Mouse (Mus musculus) lung, postnatal 25 days (tissue): Measurements from ENCODE around the gene Tenm2.
A peak's percentile ranks its signal among the peaks of the same experiment; 100 is the strongest.

ENCODE experiments used
- DNase-seq: peaks from one replicate; pipeline ENCODE4 v3.0.0; 2022; ENCODE audit warnings: low spot score

Gene Tenm2

DNA sequence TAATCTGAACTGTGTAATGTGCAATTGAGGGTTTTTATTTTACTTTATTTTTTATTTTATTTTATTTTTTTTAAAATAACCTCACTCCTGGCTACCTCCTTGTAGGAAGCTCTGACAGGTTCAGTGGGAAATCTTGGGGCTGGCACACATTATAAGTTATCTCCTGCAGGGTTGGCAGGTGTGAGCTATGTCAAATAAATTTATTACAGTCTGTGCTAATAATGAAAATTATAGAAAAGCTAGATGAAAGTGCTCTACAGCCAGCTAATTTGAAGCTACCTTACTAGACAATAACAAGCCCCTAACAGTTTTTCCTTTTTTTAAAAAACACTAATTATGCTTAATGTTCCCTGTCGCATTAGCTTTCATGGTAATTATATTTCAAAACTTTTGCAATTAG lies 885.5 kb downstream of the Tenm2 start:
- no peak for DNase-seq

DNA sequence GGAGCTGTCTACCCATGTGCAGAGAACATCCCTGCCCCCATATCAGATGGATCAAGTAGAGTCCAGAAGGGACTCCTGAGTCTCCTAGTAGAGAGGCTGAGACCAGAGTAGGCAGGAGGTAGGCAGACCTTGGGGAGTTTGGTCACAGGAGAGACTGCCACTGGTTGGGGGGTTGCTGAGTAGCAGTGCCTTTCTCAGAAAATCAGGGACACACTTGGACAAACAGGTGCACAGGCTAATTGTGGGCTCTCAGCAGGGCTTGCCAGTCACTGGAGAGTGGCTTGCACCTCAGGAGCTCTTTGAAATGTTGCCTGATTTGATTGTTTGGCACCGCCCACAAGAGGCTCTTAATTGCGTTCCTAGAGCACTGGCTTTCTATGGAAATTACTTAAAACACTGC lies 885.9 kb downstream of the Tenm2 start:
- DNase-seq: no peak

DNA sequence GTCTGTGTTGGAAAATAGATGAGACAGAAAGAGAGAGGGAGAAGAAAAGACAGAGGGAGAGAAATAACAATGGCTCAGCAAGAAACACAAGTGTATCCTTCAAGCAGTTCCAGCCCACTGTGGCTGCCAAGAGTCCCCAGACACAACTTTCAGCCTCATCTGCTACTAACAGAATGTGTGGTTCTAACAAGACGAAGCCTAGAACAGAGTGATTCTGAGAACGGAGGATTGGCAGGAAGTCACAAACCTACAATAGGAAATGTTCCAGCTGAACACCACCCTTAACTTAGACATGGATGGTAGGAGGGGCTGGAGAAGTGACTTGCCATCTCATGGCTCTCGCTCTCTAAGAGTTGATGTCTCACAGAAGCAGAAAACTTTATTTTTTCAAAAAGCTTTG lies 894.0 kb downstream of the Tenm2 start:
- no peak for DNase-seq

DNA sequence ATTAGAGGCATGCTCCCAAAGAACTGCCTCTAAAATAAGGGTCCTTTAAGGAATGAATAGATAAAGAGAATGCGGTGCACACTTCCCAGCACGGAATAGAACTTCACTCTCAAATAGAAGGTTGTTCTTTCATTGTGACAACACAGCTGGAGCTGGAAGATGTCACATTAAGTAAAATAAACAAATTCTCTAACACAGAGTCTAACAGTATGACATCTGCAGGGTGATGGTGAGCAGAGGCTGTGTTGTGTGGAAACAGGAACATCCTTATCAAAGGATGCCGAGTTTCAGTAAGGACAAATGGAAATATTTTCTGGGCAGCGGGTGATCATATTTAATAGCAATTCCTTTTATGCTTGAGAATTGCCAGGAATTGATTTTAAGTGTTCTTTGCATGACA lies 897.3 kb downstream of the Tenm2 start:
- DNase-seq: no peak

DNA sequence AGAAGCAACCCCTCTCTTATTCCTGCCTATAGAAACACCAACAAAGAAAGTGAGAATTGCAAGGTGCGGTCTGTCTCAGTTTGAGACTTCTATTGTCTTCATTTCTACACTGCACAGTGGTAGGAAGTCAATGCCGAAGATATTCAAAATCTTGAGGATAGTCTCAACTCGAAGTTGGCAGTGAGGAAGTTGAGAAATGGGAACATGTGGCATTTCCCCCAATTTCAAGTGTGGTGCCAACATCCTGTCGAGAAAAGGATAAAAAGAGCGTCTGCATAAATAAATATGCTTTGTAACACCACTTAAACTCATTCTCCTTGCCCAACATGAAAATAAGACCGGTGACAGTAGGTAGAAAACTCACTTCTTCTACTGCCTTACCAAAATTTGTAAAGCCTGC lies 898.7 kb downstream of the Tenm2 start:
- DNase-seq: no peak

DNA sequence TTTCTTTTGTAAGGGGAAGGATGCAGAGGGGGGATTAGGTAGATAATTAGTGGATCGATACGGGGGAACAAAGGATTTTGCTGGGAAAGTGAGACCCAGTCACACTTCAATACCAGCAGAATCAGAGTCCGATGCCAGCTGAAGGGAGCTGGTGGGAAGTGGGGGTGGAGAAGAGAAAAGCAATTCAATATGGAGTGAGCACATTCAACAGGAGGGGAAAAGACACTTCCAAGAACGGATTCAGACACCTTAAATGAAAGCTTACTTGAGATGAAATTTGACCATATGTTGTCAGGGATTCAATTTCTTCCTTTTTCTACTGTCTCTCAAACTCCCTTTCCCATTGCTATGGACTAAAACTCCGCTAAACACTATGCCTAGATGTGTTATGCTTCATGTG lies 900.6 kb downstream of the Tenm2 start:
- DNase-seq: no peak

DNA sequence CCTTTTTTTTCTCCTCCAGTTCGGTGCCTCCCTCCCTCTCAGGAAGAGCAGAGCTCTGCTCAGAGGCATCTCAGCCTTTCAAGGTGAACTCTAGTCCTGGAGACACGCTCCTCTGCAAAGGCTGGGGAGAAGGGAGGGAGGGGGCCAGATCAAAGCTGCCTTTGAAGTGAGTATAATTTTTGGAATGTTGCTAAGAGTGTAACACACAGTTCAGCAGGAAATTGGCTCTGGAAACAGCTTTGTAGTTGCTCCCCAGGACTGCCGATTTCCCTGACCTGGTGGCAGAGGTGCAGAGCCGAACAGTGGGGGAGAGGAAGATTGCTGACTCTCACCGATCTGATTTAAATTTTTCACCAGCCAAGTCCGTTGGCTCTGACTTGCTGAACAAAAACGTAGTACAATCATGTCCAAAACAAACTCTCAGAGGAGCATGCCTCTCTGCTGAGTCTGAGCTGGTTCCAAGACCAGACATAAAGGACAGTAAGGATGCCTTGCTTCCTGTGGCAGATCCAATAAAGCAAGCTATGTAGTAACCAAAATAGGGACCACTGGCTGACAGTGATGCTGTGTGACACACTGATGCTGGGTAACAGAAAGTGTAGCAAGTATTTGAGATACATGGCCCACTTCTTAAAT lies 901.5 kb downstream of the Tenm2 start:
- DNase-seq: no peak

DNA sequence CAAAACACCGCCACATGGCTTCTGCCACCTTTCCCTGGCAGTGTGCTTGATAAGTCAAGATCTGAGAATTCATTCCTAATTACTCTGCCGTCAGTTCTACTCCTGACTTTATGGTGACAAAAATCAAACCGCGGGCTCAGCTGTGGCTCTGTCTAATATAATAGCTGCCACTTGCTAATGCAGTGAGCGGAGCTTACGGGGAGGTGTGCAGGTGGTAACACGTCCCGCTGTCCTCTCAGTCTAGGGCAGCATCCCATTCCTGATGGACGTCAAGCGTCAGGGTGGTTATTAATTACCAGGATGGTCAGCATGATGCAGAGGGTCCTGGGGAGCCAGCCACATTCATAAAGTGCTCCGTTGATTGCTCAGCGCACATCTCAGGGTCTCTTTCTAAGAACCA lies 903.5 kb downstream of the Tenm2 start:
- DNase-seq: no peak

DNA sequence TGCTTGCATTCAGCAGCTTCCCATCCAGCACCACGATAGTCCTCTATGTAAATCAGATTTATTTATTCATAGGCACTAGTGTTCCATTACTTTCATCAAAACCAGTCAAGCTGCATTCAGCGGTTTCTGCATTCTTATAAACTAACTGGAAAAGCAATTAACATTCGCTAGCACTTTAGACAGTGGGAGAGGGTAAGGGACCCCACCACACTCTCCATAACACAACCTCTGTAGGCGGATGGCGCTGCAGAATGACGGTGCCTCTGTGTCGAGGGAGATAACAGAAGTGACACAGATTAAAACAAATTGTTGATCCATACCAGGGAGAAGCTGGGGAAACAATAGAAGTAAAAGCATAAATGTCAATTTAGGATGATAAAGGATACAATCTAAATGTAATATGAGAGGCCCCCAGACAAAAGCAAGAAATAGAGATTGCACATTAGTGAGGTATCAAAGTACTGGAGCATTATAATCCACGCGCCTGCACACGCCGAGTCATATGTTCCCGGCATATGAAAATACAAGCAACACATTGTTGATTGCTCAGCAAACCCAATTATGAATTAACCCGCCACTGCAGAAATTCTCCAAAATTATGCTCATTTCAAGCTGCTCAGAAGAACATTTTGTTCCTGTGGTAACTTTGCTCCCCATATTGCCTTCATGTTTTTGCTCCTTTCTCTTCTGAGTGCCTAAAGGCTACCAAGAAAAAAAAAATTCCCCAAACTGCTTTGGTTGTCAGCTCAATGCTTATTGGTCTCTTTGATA lies 904.2 kb downstream of the Tenm2 start:
- DNase-seq: no peak

DNA sequence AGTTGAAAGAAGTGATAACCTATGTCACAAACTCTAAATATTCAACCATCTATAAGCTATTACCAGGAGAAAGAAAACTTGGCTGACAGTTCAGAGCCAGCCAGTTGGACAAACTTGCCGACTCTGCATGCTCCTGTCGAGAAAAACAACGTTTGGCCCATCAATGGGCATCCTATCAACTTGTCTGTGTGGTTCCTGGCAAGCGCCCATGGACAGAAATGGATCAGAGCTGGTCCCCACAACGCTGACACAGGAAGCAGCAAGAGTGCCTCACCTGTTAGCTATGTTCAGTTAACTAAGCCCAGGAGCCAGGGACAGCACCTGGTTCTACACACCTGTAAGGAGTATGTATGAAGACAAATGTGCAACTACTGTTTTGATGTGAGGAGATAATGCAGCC lies 908.5 kb downstream of the Tenm2 start:
- no peak for DNase-seq

DNA sequence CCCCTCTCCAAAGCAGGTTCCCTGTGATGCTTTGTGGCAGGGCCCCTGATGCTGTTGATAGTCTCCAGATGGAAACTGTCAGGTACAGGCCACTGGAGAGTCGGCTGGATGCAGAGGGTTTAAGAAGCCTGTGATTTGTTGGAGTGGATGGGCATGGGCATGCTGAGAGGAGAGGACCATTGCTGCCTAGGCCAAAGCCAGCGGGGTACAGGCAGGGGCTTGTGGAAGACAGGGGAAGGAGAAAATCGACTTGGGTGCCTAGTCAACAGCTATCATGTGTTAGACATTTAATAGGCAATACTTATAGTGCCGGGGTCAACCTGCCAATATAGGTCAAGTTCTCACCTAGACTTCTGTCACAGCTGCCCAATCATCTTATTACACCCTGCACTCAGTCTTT lies 926.4 kb downstream of the Tenm2 start:
- no peak for DNase-seq

DNA sequence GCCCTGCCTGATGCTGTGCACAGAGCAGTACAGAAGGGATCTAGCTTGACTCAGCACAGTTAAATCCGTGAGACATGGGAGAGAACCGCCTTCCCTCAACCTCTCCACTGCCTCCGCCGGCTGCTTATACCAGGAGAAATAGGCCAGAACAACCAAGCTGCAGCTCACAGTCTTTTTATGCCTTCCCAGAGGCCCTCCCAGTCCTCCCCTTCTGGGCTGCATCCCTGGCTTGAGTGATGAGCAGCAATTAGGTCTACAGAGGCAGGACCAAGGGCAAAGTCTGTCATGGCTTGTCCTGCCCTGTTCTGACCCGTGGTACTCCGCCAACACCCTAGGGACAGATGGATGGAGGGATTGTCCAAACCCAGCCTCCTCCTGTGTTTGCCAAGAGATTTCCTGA lies 928.5 kb downstream of the Tenm2 start:
- DNase-seq: no peak

DNA sequence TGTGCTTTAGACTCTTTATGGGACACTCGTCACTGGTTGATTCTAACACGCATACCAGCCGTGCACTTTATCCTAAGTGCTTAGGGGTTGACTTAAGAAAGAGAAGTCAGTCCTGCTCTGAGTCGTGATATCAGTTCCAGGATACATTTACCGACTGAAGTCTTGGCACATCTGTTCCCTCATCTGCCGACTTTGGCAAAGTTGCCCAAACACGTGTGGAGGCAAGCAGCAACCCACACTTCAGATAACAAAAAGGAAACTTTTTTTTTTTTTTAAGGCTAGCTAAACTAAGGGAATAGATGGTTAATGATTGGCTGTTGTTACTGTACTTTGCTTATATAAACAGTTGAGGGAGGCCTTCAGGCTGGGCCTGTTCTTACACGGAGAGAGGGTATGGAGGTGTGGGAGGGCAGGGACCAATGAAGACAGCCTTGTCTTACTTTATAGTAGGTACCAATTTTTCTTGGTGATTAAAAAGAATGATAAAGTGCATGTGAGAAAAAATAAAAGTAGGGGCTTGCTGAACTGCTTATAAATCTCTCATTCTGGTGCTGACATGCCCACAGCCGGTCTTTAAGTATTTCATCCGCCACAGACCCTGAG lies 930.3 kb downstream of the Tenm2 start:
- DNase-seq: no peak

DNA sequence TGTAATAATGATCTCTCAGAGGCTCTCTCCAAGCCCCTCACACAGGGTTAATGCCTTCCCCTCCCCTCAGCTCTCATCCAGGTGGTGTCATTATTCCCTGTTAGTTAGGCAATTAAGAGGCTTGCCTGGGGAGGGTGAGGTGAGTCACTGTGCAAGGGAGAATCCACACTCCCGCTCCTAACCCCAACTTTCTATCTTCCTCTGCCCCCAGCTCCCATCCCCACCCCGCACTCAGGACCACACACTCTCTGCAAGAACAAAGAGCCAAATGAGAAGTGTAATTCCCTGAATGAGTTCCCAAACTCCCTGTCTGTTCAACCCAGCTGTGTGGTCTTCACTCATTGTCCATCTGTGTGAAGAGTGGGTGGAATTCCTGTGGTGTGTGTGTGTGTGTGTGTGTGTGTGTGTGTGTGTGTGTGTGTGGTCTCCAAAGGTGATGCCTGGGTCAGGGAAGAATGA lies 932.8 kb downstream of the Tenm2 start:
- DNase-seq: no peak

DNA sequence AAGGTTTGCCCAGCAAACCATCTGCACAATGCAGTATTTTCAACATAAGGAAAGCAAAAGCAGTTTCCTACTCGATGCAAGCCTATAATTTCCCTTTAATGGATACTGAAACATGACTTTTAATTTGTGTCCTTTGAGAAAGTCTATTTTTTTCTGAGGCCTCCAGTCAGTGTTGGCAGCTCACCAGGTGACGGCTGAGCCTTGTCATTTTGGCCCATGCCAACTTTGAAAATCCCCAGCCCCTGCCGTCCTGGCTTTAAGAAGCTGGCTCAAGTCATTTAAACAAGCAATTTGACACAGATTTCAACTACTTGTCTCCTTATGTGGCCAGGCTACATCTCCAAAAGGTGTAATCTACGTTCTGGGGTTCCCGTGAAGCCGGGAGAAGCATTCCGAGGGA lies 933.7 kb downstream of the Tenm2 start:
- no peak for DNase-seq

DNA sequence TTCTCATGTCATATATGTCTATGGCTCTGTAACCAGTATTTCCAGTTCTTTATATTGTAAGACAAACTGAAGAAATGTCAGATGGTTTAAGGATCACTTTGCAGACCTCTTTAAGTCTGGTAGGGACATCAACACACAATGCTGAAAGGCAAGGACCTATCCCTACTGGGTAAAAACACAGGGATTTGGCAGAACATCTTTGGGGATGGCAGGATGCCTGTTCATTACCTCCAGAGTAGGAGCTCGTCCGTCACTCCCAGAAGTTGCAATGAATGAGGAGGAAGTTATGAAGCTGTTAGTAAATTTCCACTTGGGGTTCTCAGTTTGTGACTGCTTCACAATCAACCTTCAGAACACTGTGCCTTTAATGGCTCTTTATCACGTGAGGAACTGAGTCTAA lies 939.2 kb downstream of the Tenm2 start:
- no peak for DNase-seq

DNA sequence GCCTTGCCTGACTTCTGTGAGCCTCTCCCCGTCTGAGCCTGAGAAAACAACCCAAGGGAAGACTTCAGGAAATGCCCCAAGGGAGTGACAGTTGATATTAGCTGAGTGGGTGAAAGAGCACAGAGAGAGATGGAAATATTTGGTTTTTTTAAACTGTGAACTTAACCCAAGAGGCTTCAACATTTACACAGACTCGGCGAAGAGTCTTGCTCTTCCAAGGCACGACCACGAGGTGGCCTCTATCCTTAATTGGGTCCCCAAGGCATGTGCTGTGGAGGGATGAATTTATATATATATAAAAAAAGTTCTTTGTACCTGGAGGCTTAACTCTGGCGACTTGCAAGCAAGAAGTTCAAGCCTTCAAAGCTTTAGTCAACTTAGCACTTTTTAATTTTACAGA lies 943.6 kb downstream of the Tenm2 start:
- no peak for DNase-seq

DNA sequence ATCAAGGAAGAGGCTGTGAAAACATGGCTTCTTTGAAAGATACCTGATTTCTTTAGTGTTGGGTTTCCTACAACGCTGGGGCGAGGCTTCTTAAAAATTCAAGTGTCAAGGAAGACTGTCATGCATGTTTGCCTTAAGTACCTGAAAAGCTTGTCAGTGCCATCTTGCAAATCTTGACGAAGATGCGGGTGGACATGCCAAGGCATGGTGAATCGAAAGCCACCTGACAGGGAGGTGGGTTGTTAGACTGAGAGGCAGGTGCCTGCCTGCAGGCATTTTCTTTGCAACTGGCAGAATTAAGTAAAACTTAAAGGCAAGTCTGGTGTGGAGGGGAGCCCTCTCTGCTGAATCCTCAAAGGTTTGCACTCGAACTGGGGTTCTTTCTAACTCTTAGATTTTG lies 949.5 kb downstream of the Tenm2 start:
- DNase-seq: no peak

DNA sequence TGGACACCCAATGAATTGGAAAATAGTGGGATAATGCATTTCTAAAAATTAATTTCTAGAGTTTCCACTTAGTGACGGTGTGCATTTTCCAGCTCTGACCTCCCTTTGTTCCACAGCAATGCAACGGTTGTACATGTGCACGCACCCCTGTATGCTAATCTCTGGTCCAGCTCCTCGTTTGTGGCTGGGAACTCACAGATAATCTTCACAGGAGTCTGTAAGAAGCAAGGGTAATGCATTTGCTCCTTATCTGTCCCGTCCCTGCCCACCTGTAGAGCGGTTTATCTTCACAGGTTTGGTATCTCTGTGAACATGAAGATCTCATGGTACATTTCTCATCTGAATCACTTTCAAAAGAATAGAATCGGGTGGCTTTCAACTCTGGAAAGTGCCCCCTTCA lies 955.2 kb downstream of the Tenm2 start:
- DNase-seq: no peak

DNA sequence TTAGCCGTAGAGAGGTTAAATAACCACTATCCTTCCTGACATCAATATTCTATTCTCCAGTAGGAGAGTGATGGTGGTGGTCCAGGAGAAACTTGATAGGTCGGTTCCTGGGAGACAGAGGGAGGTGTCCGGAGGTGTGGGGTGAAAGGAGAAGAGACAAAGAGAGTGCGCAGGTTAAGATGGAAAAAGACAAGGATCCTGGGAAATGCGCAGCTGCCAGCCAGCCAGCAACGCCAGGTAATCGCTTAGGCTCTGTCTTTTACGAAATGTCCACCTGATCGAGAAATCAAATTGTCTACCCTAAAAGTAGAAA lies 957.9 kb downstream of the Tenm2 start:
- DNase-seq: no peak

DNA sequence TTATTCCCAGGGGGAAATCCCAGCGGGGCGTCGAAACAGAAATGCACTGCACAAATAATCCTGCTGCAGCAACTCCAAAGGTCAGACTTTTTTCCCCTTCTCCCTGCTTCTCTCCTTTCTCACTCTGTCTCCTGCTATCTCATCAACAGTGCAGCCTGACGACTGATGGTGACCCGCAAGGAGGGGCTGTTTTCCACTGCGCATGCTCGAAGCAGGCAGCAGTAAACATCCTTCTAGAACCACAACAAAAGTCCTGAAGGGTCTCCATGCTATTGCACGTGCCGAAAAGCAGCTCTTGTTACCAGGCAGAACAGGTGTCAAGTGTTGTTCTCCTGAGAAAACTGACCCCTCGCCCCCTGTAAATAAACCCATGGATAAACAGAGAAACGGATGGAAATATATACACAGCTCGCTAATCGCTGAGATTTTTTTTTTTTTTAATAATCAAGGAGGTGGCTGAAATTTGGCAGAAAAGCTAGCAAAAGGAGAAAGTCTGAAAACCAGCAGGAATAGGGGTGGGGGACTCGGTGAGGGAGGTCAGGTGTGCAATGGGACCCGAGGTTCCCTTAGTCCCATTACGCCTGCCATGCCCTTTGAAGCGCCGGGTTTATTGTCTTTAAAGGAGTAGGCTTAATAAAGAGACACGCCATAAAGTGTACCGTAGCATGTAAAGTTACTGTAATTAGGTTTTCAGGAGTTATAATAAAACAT lies 958.4 kb downstream of the Tenm2 start:
- DNase-seq: no peak

DNA sequence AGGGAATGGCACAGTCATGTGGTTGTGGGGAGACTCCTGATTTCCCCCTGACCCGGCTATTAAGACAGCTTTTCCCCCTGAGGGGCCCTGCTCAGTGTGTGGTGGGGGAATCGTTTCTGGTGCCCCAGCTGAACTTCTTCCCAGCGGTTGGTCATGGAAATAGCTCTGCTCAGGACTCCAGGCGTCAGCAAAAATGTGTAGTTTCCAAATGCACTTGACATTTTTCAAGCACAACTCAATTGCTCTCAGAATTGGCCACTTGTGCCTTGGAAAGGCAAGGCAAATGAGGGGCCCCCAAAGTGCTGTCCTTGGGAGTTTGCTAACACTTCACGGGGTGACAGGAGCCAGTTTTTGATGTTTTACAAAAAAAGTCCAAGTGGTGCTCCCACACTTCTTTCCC lies 959.7 kb downstream of the Tenm2 start:
- DNase-seq: peak; percentile 21

DNA sequence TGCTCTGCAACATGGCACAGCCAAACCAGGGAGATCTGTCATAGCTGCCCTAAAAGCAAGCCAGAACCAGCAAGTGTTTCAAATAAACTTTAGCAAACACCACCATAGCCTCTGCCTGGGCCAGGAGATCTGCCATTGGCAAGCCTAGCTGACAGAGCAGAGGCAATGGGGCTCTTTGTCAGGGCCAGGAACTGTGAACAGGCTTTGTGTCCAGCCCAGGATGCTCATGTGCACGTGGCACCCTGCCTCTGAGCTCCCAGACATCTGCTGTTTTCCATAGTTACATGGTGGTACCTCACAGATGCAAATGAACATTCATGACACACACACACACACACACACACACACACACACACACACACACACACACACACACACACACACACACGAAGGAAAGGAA lies 963.6 kb downstream of the Tenm2 start:
- DNase-seq: no peak
